Mouse (Mus musculus) c-Kit-positive CD71-negative TER-119-negative erythroid progenitor cells, embryonic 14.5 days (primary cell): ENCODE measurements around the gene Cops3.

Experiments used
- DNase-seq: peaks from one replicate; pipeline ENCODE4 v3.0.0-alpha.2; 2013; ENCODE audit warnings: low read depth

Cops3 gene

GRCm38 (mm10) chr11:59777259-59777658 is 62.4 kb downstream of the Cops3 start:
- no peak for DNase-seq

- no peak for DNase-seq
These were observed 64.0 kb downstream of the Cops3 start for GRCm38 (mm10) chr11:59775435-59776148.

DNA sequence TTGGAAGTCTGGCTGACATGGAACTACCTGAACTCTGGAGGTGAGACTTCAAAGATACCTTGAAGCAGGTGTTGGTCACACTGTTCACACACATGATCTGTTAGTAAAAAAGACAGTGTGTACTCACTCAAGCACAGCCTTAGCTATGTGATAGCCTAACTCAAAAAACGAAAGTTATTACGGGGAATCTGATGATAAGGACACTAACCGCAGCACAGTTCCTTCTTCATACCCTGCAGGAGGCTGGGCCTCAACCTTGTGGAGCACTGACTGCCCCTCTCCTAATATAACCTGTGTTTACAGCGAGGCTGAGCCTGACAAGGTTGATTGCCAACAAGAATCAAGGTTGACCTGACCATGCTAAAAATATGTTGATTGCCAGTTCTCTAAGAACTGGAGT is 65.1 kb downstream of the Cops3 start:
- no peak for DNase-seq

DNA sequence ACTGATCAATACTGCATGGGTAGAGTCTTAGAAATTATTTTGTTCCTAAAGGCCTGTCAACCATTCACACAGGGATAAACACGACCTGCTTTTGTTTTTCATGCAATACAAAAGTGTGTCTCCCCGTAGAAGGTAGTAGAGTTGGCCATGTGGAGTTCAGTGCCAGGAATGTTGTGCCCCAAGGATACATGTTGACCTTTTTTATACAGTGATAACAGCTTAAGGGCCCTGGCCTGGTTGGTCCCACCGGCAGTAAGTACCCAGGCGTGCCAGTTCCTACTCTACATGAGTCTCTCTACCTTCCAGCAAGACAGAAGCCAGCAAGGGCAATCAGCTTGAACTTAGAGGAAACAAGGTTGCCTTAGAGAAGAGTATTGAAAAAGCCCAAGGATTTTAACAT is 66.7 kb downstream of the Cops3 start:
- DNase-seq: no peak

GRCm38 (mm10) chr11:59772291-59772690 is 67.3 kb downstream of the Cops3 start:
- DNase-seq: no peak

GRCm38 (mm10) chr11:59770753-59771152 is 68.9 kb downstream of the Cops3 start:
- DNase-seq: no peak

DNA sequence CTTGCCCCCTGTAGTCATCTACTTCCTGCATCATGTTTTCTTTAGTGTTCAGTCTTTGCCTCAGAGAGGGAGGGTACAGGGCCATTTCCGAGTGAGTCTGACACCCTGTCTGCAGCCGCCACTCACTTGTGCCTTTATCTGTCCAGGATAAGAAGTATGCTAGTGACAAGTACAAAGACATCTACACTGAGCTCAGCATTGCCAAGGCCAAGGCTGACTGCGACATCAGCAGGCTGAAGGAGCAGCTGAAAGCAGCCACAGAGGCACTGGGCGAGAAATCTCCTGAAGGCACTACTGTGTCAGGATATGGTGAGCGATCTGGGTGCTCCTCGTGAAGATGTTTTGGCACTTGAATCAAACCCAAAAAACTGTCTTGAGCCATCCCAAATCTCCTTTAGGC is 69.9 kb downstream of the Cops3 start:
- no peak for DNase-seq

DNA sequence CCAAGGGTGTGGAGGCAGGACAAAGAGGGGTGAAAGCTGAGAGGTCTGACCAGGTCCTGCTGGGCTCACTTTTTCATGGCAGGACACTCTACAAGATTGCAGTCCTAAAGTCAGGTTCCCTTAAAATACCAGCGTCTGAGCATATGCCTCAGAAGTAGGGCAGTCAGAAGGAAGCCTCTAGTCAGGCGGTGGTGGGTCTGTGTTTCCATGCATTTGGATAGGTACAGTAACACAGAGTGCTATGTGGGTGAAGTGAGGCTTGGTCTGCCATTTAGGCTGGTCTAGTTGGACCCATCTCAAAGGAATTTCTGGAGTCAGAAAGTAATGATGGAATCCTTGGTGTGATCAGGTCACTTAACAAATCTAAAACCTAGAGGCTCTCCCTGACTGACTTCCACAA is 70.3 kb downstream of the Cops3 start:
- DNase-seq: no peak
